Mouse (Mus musculus) inflammation-experienced regulatory T-cells, adult 16 weeks (primary cell): ENCODE results near the gene Psme3. TPM values are rescaled to one million over a fixed set of nuclear protein-coding genes. Genes with fewer than 3 reads are reported as not detected.

Experiments used
- polyA plus RNA-seq: library from polyadenylated mRNA; unstranded; fragments of 100-300 nt; shearing (Covaris generic); gene quantifications from one replicate; pipeline ENCODE4 v1.2.1, GENCODE M21; 2017

Psme3 gene
- polyA plus RNA-seq = 169 TPM

GRCm38 (mm10) chr11:101315665-101316500 is at the start of gene Psme3:
Gene Psme3 (plus strand): TSS chr11:101316213.

GRCm38 (mm10) chr11:101278223-101279192 is 37.5 kb upstream of the Psme3 start, which contains the start of the genes Cntd1 and Coa3:
Gene Cntd1 (plus strand): TSS chr11:101279012.
Gene Coa3 (minus strand): TSS chr11:101279114.

DNA sequence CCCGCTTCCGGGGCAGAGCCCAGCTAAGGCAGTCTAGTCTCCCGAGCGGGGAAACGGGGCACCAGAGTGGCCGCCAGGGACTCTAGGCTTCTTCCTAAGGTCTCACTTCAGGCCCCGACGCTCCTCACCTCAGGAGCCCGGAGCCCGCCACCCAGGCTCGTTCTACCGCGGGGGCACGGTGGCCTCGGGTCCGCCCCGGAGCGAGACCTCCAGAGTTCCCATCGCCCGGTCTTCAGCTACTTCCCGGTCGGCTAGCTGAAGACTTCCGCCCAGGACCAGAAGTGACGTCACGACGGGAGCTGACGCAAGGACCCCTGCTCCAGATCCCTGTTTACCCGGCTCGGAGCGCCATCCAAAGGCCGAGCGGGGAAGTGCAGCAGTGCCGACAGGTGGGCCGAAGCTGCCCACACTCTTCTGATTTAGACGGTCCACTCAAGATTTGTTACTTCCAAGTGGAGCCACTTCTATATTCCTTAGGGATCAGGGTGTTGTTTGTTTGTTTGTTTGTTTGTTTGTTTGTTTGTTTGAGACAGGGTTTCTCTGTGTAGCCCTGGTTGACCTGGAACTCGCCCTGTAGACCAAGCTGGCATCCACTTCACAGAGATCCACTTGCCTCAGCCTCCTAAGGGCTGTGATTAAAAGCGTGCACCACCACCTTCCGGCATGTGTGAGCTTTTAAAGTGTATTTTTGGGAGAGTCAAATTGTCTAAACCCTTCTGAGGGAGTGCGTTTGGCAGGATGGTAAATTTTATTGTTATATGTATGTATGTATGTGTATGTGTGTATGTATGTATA is 13.8 kb upstream of the Psme3 start, which contains the start of gene Becn1:
Gene Becn1, minus strand, starts transcription at position 283 of the 795 bp plus-strand sequence.

DNA sequence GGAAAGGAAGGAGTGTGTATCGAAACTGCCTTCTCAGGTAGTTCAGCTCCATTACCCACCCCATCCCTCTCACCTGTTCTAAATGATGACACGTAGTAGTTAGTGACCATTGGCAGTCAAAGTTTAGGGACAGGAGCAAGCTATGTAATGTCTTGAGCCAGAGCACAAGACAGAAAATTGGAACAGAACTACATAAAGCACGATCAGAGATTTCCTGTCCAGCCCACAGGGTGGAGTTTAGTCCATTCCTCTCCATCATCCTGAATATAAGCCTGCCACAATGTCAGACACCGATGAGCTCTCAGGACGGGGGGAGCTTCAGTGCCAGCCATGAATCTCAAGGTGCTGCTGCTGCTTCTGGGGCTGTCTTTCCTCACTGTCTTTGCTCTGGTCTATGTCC is 8.8 kb downstream of the Psme3 start, which contains the start of gene Aoc2:
Gene Aoc2, plus strand, starts transcription at position 301 of the 400 bp plus-strand sequence.

GRCm38 (mm10) chr11:101330371-101330924 is 14.4 kb downstream of the Psme3 start, which contains the start of gene Aoc3:
Gene Aoc3 (plus strand): TSS chr11:101330605.

DNA sequence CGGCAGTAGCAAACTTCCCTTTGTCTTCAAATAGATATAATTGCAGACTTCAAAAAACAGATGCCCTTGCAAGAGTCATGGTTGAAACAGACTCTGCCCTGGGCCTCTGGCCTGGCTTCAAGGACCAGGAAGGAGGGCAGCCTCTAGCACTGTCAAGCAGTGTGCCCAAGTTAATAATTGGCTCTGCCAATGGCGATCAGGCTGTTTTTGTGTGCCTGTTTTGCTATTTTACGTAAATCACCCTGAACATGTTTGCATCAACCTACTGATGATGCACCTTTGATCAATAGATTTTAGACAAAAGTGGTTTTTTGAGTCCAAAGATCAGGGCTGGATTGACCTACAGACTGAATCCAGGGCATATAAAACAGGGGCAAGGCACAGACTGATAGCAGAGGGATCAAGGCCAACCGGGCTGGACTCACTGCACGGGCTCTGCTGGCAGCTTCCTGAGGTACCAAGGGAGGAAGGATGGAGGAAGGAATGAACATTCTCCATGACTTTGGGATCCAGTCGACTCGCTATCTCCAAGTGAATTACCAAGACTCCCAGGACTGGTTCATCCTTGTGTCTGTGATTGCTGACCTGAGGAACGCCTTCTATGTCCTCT is 51.4 kb downstream of the Psme3 start, which contains the start of gene G6pc:
Gene G6pc, plus strand, starts transcription at position 236 of the 610 bp plus-strand sequence.

Other genes starting within 250 kb of the Psme3 start
- gene Naglu, start 246.2 kb upstream of the Psme3 start, polyA plus RNA-seq = 9.0 TPM
- 0.51 TPM for gene Hsd17b1, start 237.8 kb upstream of the Psme3 start, polyA plus RNA-seq
- gene Coasy, start 233.6 kb upstream of the Psme3 start, polyA plus RNA-seq = 39.8 TPM
- 114 TPM for gene Mlx, start 228.9 kb upstream of the Psme3 start, polyA plus RNA-seq
- gene Psmc3ip, start 220.8 kb upstream of the Psme3 start, polyA plus RNA-seq = 7.8 TPM
- gene Retreg3, start 196.3 kb upstream of the Psme3 start, polyA plus RNA-seq = 66.3 TPM
- 49.2 TPM for gene Tubg1, start 196.3 kb upstream of the Psme3 start, polyA plus RNA-seq
- gene Tubg2, start 160.3 kb upstream of the Psme3 start, polyA plus RNA-seq = 4.6 TPM
- gene Cntnap1, start 145.7 kb upstream of the Psme3 start, polyA plus RNA-seq = 0.16 TPM
- gene Plekhh3, start 144.9 kb upstream of the Psme3 start, polyA plus RNA-seq = not detected
- gene Ccr10, start 140.8 kb upstream of the Psme3 start, polyA plus RNA-seq = 3.3 TPM
- gene Ezh1, start 89.8 kb upstream of the Psme3 start, polyA plus RNA-seq = 115 TPM
- not detected for gene Ramp2, start 70.2 kb upstream of the Psme3 start, polyA plus RNA-seq
- gene Vps25, start 62.5 kb upstream of the Psme3 start, polyA plus RNA-seq = 152 TPM
- gene Wnk4, start 55.6 kb upstream of the Psme3 start, polyA plus RNA-seq = 6.4 TPM
- gene Cntd1, start 37.2 kb upstream of the Psme3 start, polyA plus RNA-seq = 0.34 TPM
- gene Coa3, start 37.1 kb upstream of the Psme3 start, polyA plus RNA-seq = 125 TPM
- 231 TPM for gene Becn1, start 13.9 kb upstream of the Psme3 start, polyA plus RNA-seq
- 3.2 TPM for gene Aoc2, start 8.8 kb downstream of the Psme3 start, polyA plus RNA-seq
- not detected for gene Aoc3, start 14.4 kb downstream of the Psme3 start, polyA plus RNA-seq
- not detected for gene G6pc, start 51.3 kb downstream of the Psme3 start, polyA plus RNA-seq
- 48.9 TPM for gene Aarsd1, start 101.4 kb downstream of the Psme3 start, polyA plus RNA-seq
- 0.45 TPM for gene Gm27029, start 108.6 kb downstream of the Psme3 start, polyA plus RNA-seq
- 13.4 TPM for gene Rundc1, start 108.9 kb downstream of the Psme3 start, polyA plus RNA-seq
- 1.7 TPM for gene Ptges3l, start 109.1 kb downstream of the Psme3 start, polyA plus RNA-seq
- gene Rpl27, start 126.1 kb downstream of the Psme3 start, polyA plus RNA-seq = 299 TPM
- 186 TPM for gene Ifi35, start 132.2 kb downstream of the Psme3 start, polyA plus RNA-seq
- not detected for gene Rnd2, start 148.8 kb downstream of the Psme3 start, polyA plus RNA-seq
- gene Vat1, start 150.0 kb downstream of the Psme3 start, polyA plus RNA-seq = 0.34 TPM
- gene Brca1, start 235.7 kb downstream of the Psme3 start, polyA plus RNA-seq = 3.8 TPM
- gene Nbr1, start 235.9 kb downstream of the Psme3 start, polyA plus RNA-seq = 152 TPM